Mouse (Mus musculus) adrenal gland, postnatal 4 days (tissue): ENCODE measurements around the gene Pla2g4d. TPM values are rescaled to one million over a fixed set of nuclear protein-coding genes. Genes with fewer than 3 reads are reported as not detected.
"Not testable (repeated sequence)": the region's sequence is repeated elsewhere in the genome, so short reads cannot be mapped to it uniquely, and the experiment has no call there.

Experiments used
- DNase-seq, 2 experiments: peaks; one replicate each; pipeline ENCODE4 v3.0.0; 2021 to 2022; ENCODE audit warnings: low spot score in 2 of 2, mixed read lengths in 2 of 2
- total RNA-seq, 2 experiments: library from RNA; stranded (reverse); gene quantifications; 2 replicates each; pipeline ENCODE4 v1.2.3; 2021

Gene Pla2g4d
- total RNA-seq, 2 experiments from 2014 or later = 0.28 TPM; not detected in 1

GRCm38 (mm10) chr2:120262876-120263275 lies 26.1 kb downstream of the Pla2g4d start:
- DNase-seq = no peak

DNA sequence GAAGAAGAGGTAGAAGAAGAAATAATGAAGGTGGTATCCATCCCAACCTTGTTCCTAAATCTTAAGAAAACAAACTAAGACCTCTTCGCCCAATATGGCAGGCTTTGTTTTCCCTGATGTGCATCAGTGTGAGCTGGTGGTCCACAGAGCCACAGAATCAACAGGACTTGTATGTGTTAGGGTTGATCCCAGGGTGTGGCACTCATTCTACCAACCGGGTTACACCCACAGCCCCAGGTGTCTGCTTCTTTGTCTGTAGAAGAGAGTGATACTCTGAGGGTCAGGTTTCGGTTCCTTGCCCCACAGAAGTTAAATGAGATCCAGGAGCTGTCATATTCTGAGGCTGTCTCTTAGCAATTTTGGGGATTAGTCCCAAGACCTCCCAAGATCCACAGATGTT lies 27.7 kb downstream of the Pla2g4d start:
- DNase-seq = no peak

DNA sequence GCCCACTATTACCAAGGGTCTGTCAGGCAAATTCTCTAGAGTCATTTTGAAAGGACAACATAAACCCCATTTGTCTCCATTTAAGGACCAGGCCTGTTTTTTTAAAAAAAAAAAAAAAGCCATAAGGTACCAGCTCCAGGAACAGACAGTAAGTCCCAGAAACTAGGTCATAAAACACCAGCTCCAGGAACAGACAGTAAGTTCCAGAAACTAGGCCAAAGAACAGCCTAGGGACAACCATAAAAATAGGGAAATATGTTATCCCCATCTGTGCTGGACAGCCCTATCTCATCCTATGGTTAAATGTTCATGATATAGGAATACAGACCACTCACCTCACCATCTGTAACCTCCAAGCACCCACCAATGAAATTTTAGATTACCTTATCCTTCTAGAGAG lies 32.7 kb downstream of the Pla2g4d start:
- no peak for DNase-seq

GRCm38 (mm10) chr2:120252644-120253043 lies 36.4 kb downstream of the Pla2g4d start:
- no peak for DNase-seq

DNA sequence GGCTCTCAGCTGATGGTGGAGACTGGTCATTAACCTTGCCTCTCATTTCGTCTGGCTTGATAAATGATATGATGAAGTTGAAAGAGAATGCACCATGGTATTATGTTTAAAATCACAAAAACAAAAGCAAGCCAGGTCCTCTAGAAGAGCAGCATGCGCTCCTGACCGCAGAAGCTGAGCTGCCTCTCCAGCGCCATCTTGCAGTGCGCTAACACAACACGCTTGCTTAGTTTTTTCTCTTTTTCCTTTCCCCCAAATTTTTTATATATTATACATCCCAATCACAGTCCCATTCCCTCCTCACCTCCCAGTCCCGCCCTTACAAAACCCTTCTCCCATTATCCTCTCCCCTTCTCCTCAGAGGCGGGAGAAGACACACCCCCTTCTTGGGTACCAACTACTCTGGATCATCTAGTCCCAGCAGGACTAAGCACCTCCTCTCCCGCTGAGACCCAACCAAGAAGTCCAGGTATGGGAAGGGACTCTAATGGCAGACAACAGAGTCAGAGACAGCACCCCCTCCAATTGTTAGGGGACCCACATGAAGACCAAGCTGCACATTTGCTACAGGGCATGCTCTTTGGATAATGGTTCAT lies 43.5 kb downstream of the Pla2g4d start:
- DNase-seq = no peak

GRCm38 (mm10) chr2:120244679-120245420 lies 44.1 kb downstream of the Pla2g4d start, which contains the start of gene Pla2g4e:
Pla2g4e (minus strand) TSS chr2:120245335.
- DNase-seq = no peak

GRCm38 (mm10) chr2:120243995-120244394 lies 45.0 kb downstream of the Pla2g4d start:
- DNase-seq = no peak

DNA sequence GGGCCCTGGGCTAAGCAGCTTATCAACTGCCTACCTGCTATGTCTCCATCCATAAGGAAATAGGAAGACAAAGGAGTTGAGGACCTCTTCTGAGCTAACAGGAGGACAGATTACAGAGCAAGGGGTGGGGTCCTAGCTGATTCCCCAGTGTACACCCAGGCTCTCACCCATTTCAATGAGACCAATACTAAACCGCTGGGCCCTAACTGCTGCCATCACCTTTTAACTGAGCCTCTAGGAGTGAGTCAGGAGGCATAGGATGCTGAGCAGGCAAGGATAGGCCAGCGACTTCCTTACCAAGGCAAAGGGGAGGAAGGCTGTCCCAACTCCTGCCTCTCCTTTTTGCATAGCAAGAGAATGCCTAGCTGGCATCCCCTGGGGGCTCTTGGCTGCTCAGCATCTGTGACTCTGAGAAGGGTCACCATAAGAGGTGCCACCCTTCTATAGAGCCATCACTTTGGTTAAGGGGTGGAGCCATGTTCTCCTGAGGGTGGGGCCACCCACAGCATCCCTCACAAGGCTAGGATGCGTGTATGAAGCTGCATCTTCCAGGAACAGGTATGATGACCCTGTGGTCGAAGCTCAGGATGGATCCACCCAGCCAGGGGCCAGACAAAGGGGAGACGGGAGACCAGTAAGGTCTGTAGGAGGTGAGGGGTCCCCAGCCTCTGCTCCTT lies 46.1 kb downstream of the Pla2g4d start:
- DNase-seq = no peak

DNA sequence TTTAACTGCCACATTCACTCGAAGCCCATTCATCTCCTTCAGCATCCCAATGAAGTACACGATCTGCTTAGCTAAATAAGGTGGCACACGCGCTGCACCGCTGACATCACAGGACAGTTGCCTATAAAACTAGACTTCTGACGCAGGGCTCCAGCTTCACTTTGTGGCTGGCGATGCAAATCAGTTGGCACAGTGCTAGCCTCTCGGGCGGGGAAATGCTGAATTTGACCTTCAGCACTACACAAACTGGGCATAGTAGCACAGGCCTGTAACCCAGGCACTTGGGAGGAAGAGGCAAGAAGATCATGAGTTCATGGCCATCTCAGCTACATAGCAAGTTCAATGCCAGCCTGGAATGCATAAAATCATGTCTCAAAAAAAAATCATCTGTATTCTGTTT lies 50.3 kb downstream of the Pla2g4d start:
- DNase-seq = not testable (repeated sequence)

- DNase-seq = no peak
Observed at GRCm38 (mm10) chr2:120237784-120238183, 51.2 kb downstream of the Pla2g4d start.

GRCm38 (mm10) chr2:120235947-120236640 lies 52.9 kb downstream of the Pla2g4d start:
- DNase-seq = no peak

GRCm38 (mm10) chr2:120235381-120235780 lies 53.6 kb downstream of the Pla2g4d start:
- no peak for DNase-seq

- DNase-seq = no peak
Observed at GRCm38 (mm10) chr2:120231642-120232041, 57.4 kb downstream of the Pla2g4d start.

Other genes with a start within 250 kb of the Pla2g4d start
- gene Ehd4, start 134.6 kb downstream of the Pla2g4d start, total RNA-seq = 10 to 100 TPM; 46.6 to 47.0 TPM
- 1 to 10 TPM; 2.2 to 2.9 TPM for gene Pla2g4e, start 43.9 kb downstream of the Pla2g4d start, total RNA-seq
- not detected for gene Pla2g4f, start 25.0 kb upstream of the Pla2g4d start, total RNA-seq
- 10 to 100 TPM; 54.2 to 55.8 TPM for gene Vps39, start 63.9 kb upstream of the Pla2g4d start, total RNA-seq
- 10 to 100 TPM; 27.6 to 29.0 TPM for gene Ganc, start 114.7 kb upstream of the Pla2g4d start, total RNA-seq
- 10 to 100 TPM; 45.4 to 47.2 TPM for gene Tmem87a, start 114.9 kb upstream of the Pla2g4d start, total RNA-seq
- 1 to 10 TPM; 1.1 to 2.0 TPM for gene Capn3, start 166.8 kb upstream of the Pla2g4d start, total RNA-seq